Mouse (Mus musculus) ES-E14 (cell line): ENCODE data around the gene Gpr107.

Experiments
- CHD2 ChIP-seq: IDR thresholded peaks from 2 replicates; pipeline ENCODE4 v1.6.1; 2014; ENCODE audit warnings: mild to moderate bottlenecking, low read depth, low read length, inconsistent platforms
- HCFC1 ChIP-seq: IDR thresholded peaks from 2 replicates; pipeline ENCODE4 v1.6.1; 2012; ENCODE audit warnings: low read length, inconsistent platforms, borderline replicate concordance; ENCODE audit not compliant: insufficient read depth
- MAFK ChIP-seq: IDR thresholded peaks from 2 replicates; pipeline ENCODE4 v1.6.1; 2014; ENCODE audit warnings: mild to moderate bottlenecking, low read depth, low read length, inconsistent platforms; ENCODE audit not compliant: insufficient read depth
- ZC3H11A ChIP-seq: IDR thresholded peaks from 2 replicates; pipeline ENCODE4 v1.6.1; 2012; ENCODE audit warnings: low read depth, mild to moderate bottlenecking, inconsistent platforms, low read length, borderline replicate concordance
- ZNF384 ChIP-seq: IDR thresholded peaks from 2 replicates; pipeline ENCODE4 v1.6.1; 2012; ENCODE audit warnings: low read depth, low read length, inconsistent platforms

GRCm38 (mm10) chr2:31180081-31180551 is 28.0 kb downstream of the Gpr107 start:
- TF ChIP-seq HCFC1, result no peak
- TF ChIP-seq MAFK, result no peak
- no peak for TF ChIP-seq ZNF384
- no peak for TF ChIP-seq CHD2
- TF ChIP-seq ZC3H11A, result no peak
